Comparison of ENCODE assay signal across 20 mouse cellular contexts in genomic region chr5:107807496-107807895, GRCm38 (mm10). TPM values are rescaled to one million over a fixed set of nuclear protein-coding genes. Genes with fewer than 3 reads are reported as not detected.
DNase-seq lines count a peak whose midpoint lies in the region; ATAC-seq and TF ChIP-seq lines count a peak whose summit lies in the region.
"Had no signal": no experiment of that assay in that cellular context is flagged by ENCODE, and none has a peak within 500 bp of the region (broad histone marks: within the 10 kb centered on the region; RNA-seq: fewer than 3 reads in every experiment).

No protein-coding gene starts in this region.

- H3K4me3 ChIP-seq in kidney, postnatal 0 days (replicated peaks; ENCODE audit: low read depth, low read length), result no peak overlapping the region
- no peak overlapping the region for H3K4me3 ChIP-seq in intestine, embryonic 16.5 days (ENCODE audit: low read length)
- H3K4me3 ChIP-seq: embryonic facial prominence, embryonic 13.5 days; forebrain, embryonic 13.5 days; layer of hippocampus, adult 2 months; liver, embryonic 13.5 days; megakaryocyte, embryonic 14.5 days; myocyte had no signal

- no peak for TF ChIP-seq CTCF in kidney, postnatal 0 days (IDR thresholded peaks at IDR 0.05; ENCODE audit: low read depth)

- no peaks in the 10 kb centered on the region for H3K27me3 ChIP-seq in kidney, postnatal 0 days (ENCODE audit: insufficient read depth, low read length)
- no peaks in the 10 kb centered on the region for H3K27me3 ChIP-seq in intestine, embryonic 16.5 days (replicated peaks; ENCODE audit: control insufficient read depth, insufficient read depth, low read length)
- H3K27me3 ChIP-seq: CH12.LX; embryonic facial prominence, embryonic 13.5 days; forebrain, embryonic 13.5 days; liver, embryonic 13.5 days; megakaryocyte, embryonic 14.5 days; Patski had no signal

- no peaks in the 10 kb centered on the region for H3K9me3 ChIP-seq in kidney, postnatal 0 days (replicated peaks; ENCODE audit: low read length)
- no peaks in the 10 kb centered on the region for H3K9me3 ChIP-seq in intestine, embryonic 16.5 days (ENCODE audit: control insufficient read depth, low read length)
- H3K9me3 ChIP-seq: embryonic facial prominence, embryonic 13.5 days; forebrain, embryonic 13.5 days; liver, embryonic 13.5 days had no signal

- H3K4me2 ChIP-seq in kidney, postnatal 0 days (ENCODE audit: low read length), result no peak overlapping the region
- H3K4me2 ChIP-seq in intestine, embryonic 16.5 days (ENCODE audit: low read depth, low read length), result no peak overlapping the region
- H3K4me2 ChIP-seq: embryonic facial prominence, embryonic 13.5 days; forebrain, embryonic 13.5 days; liver, embryonic 13.5 days had no signal

- no peaks in the 10 kb centered on the region for H3K4me1 ChIP-seq in kidney, postnatal 0 days (replicated peaks; ENCODE audit: insufficient read depth, low read length)
- no peaks in the 10 kb centered on the region for H3K4me1 ChIP-seq in intestine, embryonic 16.5 days (ENCODE audit: control insufficient read depth, insufficient read depth, low read length)
- H3K4me1 ChIP-seq: embryonic facial prominence, embryonic 13.5 days; forebrain, embryonic 13.5 days; liver, embryonic 13.5 days; megakaryocyte, embryonic 14.5 days had no signal

- ATAC-seq in kidney, postnatal 0 days (replicated peaks; ENCODE audit: low FRiP score, low read depth), result no peak
- no peak for ATAC-seq in intestine, embryonic 16.5 days
- ATAC-seq: forebrain, embryonic 13.5 days; hindbrain, embryonic 16.5 days; Patski had no signal

- H3K36me3 ChIP-seq in kidney, postnatal 0 days (ENCODE audit: insufficient read depth, low read length), result peaks cover 9% of the 10 kb centered on the region; the same call in 1 of the 2 replicates
- no peaks in the 10 kb centered on the region; the same call in 1 of the 2 replicates for H3K36me3 ChIP-seq in intestine, embryonic 16.5 days (ENCODE audit: control insufficient read depth, insufficient read depth, low read length)

- no peak overlapping the region for H3K9ac ChIP-seq in kidney, postnatal 0 days (ENCODE audit: low read depth, low read length)
- no peak overlapping the region for H3K9ac ChIP-seq in intestine, embryonic 16.5 days (ENCODE audit: low read depth, low read length)
- H3K9ac ChIP-seq: embryonic facial prominence, embryonic 13.5 days; forebrain, embryonic 13.5 days; liver, embryonic 13.5 days had no signal

- DNase-seq in kidney, postnatal 0 days (ENCODE audit: low spot score), result peak; percentile 51
- no peak for DNase-seq in kidney, adult 11 months
- DNase-seq in brain, adult 2 months (ENCODE audit: low read depth, low spot score), result peak; percentile 29
- DNase-seq in gastrocnemius, postnatal 14 days, result peak; percentile 26
- DNase-seq in lung, postnatal 10 days, result peak; percentile 64
- DNase-seq in right cerebral cortex, postnatal 25 days, result no peak
- DNase-seq: liver, embryonic 13.5 days; thymus, postnatal 25 days had no signal

- WGBS in kidney, postnatal 0 days, result 74% methylated on average over 4 of the region's 4 CpGs
- WGBS in intestine, embryonic 16.5 days, result 65% methylated on average over 4 of the region's 4 CpGs

- H3K27ac ChIP-seq in kidney, postnatal 0 days, result no peak overlapping the region
- H3K27ac ChIP-seq in intestine, embryonic 16.5 days (ENCODE audit: low read length), result no peak overlapping the region
- H3K27ac ChIP-seq: embryonic facial prominence, embryonic 13.5 days; forebrain, embryonic 13.5 days; layer of hippocampus, adult 2 months; liver, embryonic 13.5 days had no signal

- intact Hi-C loops in gastrocnemius, postnatal 14 days (cut with DNase I; ENCODE audit: low total_unique reads), result no loop called here

RNA-seq across cellular contexts. Expression of gene Ube2d2b, which starts 22.4 kb away (rescaled TPM):
- polyA plus RNA-seq in kidney, postnatal 0 days (2015; fragmentation: Nextera tagmentation; extraction: Ambion mirVana), result 0.08 TPM in 1 of 2 replicates, not detected in the other
- not detected for total RNA-seq in gastrocnemius, postnatal 14 days (2021)
- polyA plus RNA-seq in intestine, embryonic 16.5 days (2015; fragmentation: Nextera tagmentation; extraction: Ambion mirVana), result 0.07 TPM in 2 replicates
- total RNA-seq: adrenal gland, adult 18-20 months; CH12.LX; granulocyte monocyte progenitor cell, adult 5-6 weeks; layer of hippocampus, adult 2 months; left cerebral cortex, postnatal 10 days had no signal
- polyA plus RNA-seq: Patski had no signal

Comparison
In these comparisons a context has a peak if more than half of its experiments do, and no peak if none do; other contexts are left out.
1. DNase-seq: peak in kidney, postnatal 0 days (single experiment), brain, adult 2 months (single experiment), gastrocnemius, postnatal 14 days (single experiment) and lung, postnatal 10 days (single experiment); none in kidney, adult 11 months (single experiment) and right cerebral cortex, postnatal 25 days (single experiment).